Mouse (Mus musculus): ENCODE data around the gene Prkacb.

- no peak for TF ChIP-seq CTCF (IDR thresholded peaks at IDR 0.05; ENCODE audit: low read depth, low read length)
- no peak for TF ChIP-seq GATA2 (IDR thresholded peaks at IDR 0.05; ENCODE audit: borderline replicate concordance, low read depth, low read length)
- TF ChIP-seq TAL1 (conservative IDR thresholded peaks at IDR 0.05; ENCODE audit: low read depth, low read length): no peak
- TF ChIP-seq POLR2AphosphoS5 (IDR thresholded peaks at IDR 0.05; ENCODE audit: insufficient replicate concordance, low read depth, low read length): no peak
- TF ChIP-seq GATA1 (IDR thresholded peaks at IDR 0.05; ENCODE audit: borderline replicate concordance, low read length): no peak
These were observed 33.9 kb downstream of the Prkacb start for GRCm38 (mm10) chr3:146778913-146779312.

Data from G1E (cell line).